Mouse (Mus musculus): Measurements from ENCODE around the gene Arhgap24.

- no peak for TF ChIP-seq CTCF (conservative IDR thresholded peaks at IDR 0.05; ENCODE audit: low read length)
- TF ChIP-seq POU5F1 (IDR thresholded peaks at IDR 0.05; ENCODE audit: borderline replicate concordance, low read length) = no peak
These were observed 65.1 kb downstream of the Arhgap24 start for GRCm38 (mm10) chr5:102546296-102546695.

Measured in E14TG2a.4 (cell line).